Mouse (Mus musculus) ES-CJ7 (cell line): ENCODE measurements around the gene Ephb4.
A peak's percentile ranks its signal among the peaks of the same experiment; 100 is the strongest.

Experiments used
- DNase-seq: peaks from one replicate; pipeline ENCODE4 v3.0.0; 2011; ENCODE audit warnings: low read depth, low spot score

Gene Ephb4

GRCm38 (mm10) chr5:137349384-137350204, at the start of gene Ephb4:
Gene Ephb4, plus strand, starts transcription at chr5:137350109.
- DNase-seq = peak; percentile 97

- no peak for DNase-seq
Observed at GRCm38 (mm10) chr5:137301253-137301652, 48.7 kb upstream of the Ephb4 start.

- DNase-seq = no peak
Observed at GRCm38 (mm10) chr5:137303609-137304008, 46.3 kb upstream of the Ephb4 start.

- no peak for DNase-seq
Observed at GRCm38 (mm10) chr5:137304165-137304564, 45.7 kb upstream of the Ephb4 start.

DNA sequence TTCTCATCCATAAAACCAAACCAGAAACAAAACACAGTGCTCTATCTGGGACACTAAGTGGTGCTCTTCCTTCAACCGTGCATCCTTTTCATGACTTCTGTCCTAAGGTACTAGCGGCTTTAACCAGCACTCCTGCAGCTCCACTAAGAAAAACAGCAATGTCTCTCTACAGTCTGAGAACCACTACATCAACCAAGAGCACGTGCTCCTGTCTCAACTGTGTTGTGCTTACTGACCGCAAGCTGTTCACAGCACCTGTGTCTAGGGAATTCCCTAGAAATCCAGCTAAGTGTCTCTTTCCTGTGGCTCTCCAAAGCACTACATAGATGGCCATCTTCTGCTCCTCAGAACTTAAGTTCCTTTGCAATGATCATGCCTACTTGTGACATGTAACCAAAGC, 45.1 kb upstream of the Ephb4 start:
- no peak for DNase-seq

DNA sequence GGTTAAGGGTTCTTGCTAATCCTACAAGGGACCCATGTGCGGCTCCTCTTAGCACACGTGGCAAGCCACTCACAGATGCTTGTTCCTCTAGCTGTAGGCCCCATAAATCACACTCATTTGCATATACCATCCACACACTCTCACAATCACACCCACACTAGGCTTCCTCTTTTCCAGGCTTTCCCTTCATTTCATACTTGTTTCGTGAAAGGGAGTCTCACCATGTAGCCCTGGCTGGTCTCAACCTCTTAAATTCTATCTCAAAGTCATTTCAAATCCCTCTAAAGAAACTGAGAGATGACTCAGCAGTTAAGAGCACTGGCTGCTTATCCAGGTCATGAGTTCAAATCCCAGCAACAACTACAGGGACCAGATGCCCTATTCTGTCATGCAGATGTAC, 44.1 kb upstream of the Ephb4 start:
- DNase-seq = peak; percentile 84

- no peak for DNase-seq
Observed at GRCm38 (mm10) chr5:137306439-137307005, 43.4 kb upstream of the Ephb4 start.

GRCm38 (mm10) chr5:137307071-137307912, 42.6 kb upstream of the Ephb4 start, which contains the start of gene Srrt:
Gene Srrt, minus strand, starts transcription at chr5:137307674.
- peak; percentile 98 for DNase-seq

- peak; percentile 71 for DNase-seq
Observed at GRCm38 (mm10) chr5:137308356-137308755, 41.6 kb upstream of the Ephb4 start.

DNA sequence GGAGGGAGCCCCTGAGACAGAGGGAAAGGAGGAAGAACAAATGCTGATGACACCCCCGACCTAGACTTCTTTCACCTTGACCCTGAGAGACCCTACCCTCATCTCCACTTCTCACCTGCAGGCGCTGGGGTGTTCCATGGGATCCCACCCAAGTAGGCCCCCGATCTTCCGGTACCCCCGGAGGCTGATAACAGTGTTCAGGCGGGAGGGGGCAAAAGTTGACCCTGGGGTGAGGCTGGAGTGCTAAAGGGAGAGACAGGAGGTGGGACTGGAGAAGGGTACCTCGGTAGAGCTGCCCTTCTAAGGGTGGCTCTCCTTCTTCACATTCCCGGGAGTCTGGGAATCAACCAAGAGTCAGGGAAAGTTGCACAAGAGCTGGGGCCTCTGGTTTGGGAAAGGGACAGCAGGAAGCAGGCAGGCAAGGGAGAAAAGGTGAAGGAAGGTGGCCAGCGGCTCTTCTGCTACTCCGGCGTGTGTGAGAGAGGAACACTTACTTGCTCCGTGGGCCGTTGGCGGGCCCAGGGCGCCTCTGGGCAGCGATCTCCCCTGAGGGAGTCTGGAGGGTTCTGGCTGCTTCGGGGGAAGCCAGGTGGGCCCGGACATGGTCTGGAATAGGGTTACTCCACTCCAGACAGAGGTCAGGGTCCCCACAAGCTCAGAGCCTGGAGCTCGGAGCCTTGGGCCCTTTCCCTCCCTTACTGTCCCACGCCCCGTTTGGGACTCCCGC, 36.3 kb upstream of the Ephb4 start:
- DNase-seq = no peak

GRCm38 (mm10) chr5:137314193-137315083, 35.5 kb upstream of the Ephb4 start, which contains the start of gene Trip6:
Gene Trip6, minus strand, starts transcription at chr5:137314404.
- DNase-seq = peak; percentile 86

GRCm38 (mm10) chr5:137315084-137315903, 34.6 kb upstream of the Ephb4 start:
- peak; percentile 76 for DNase-seq

DNA sequence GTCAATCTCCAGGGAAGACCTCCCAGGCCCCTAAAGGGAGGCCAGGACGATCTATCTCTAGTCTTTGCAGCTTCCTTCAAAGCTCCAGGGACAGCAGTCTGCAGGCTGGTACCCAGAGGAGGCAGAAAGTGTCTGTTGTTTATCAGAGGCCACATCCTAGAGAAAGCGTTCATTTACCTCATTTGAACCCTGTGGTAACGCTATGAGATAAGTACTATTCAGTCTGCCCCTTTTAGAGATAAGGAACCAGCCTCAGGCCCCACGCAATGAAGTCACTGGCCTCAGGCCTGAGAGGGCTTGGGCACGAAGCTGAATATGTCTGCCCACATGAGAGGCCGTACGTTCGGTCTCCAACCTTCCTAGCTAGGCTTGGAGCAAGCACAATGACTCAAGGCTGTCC, 32.5 kb upstream of the Ephb4 start:
- DNase-seq = no peak

GRCm38 (mm10) chr5:137318570-137318969, 31.3 kb upstream of the Ephb4 start:
- DNase-seq = no peak

- no peak for DNase-seq
Observed at GRCm38 (mm10) chr5:137320996-137321395, 28.9 kb upstream of the Ephb4 start.

DNA sequence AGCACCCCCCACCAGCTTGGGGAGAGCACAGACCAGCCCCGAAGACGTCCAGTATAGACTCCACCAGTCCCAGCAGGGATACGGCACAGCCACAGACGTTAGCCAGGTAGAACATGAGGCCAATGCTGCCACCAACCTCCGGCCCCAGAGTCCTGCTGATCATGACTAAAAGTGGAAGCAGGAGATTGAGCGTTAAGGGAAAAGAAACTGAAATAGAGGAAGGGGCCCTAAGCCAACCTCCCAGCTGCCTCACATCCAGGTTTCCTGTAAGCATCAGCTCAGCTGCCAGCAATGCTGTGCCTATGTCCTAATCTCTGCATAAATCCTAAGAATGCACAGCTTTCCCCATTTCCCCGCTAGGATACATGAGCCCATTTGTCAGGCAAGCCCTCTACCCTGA, 19.0 kb upstream of the Ephb4 start:
- DNase-seq = no peak

- no peak for DNase-seq
Observed at GRCm38 (mm10) chr5:137332857-137333511, 16.9 kb upstream of the Ephb4 start.

DNA sequence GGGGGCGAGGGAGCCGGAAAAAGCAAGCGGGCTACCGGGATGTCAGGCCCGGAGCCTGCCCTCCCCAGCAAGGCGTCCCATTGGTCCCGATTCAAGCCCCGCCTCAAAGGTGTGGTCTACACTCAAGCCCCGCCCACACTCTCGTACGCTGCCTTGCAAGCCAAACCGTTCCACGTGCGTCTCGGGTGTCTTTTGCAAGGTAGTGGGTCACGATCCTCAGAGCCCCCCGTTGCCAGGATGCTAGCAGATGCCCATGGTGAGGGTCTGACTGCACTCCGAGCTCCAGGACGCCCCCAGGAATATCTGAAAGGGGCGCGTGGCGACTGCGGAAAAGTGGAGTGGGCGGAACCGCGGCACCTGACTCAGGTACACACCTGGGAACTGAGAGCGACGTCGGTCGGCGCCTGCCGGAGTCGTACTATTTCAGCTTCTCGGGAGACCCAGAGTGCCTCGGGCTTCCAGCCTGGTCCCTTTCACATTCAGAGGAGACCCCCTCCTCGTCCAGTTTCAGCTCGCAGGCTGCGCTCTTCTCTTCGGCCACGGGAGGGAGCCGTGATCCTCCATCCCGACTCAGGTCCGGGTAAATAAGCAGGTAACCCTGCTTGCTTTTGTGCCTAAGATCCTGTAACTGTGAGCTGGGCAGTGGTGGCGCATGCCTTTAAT, 16.3 kb upstream of the Ephb4 start, which contains the start of gene Slc12a9:
TSS of gene Slc12a9 (minus strand) at position 86 of the 663 bp plus-strand sequence.
- peak; percentile 96 for DNase-seq
